Mouse (Mus musculus) heart, postnatal 25 days (tissue): ENCODE data around the gene Paics. TPM values are rescaled to one million over a fixed set of nuclear protein-coding genes. Genes with fewer than 3 reads are reported as not detected.
"Not testable (repeated sequence)": the region's sequence is repeated elsewhere in the genome, so short reads cannot be mapped to it uniquely, and the experiment has no call there.

Source experiments
- DNase-seq: peaks from one replicate; pipeline ENCODE4 v3.0.0; 2022; ENCODE audit warnings: low spot score
- intact Hi-C: fragments of 180-260 bp; cut with DNase I; formaldehyde crosslinking; loops from one replicate; pipeline ENCODE4 v1.15.1; 2025
- total RNA-seq, 2 experiments: library from RNA; stranded (reverse); gene quantifications; 2 replicates each; pipeline ENCODE4 v1.2.3; 2021

Gene Paics
- total RNA-seq = 100 to 1,000 TPM; 138 to 159 TPM

DNA sequence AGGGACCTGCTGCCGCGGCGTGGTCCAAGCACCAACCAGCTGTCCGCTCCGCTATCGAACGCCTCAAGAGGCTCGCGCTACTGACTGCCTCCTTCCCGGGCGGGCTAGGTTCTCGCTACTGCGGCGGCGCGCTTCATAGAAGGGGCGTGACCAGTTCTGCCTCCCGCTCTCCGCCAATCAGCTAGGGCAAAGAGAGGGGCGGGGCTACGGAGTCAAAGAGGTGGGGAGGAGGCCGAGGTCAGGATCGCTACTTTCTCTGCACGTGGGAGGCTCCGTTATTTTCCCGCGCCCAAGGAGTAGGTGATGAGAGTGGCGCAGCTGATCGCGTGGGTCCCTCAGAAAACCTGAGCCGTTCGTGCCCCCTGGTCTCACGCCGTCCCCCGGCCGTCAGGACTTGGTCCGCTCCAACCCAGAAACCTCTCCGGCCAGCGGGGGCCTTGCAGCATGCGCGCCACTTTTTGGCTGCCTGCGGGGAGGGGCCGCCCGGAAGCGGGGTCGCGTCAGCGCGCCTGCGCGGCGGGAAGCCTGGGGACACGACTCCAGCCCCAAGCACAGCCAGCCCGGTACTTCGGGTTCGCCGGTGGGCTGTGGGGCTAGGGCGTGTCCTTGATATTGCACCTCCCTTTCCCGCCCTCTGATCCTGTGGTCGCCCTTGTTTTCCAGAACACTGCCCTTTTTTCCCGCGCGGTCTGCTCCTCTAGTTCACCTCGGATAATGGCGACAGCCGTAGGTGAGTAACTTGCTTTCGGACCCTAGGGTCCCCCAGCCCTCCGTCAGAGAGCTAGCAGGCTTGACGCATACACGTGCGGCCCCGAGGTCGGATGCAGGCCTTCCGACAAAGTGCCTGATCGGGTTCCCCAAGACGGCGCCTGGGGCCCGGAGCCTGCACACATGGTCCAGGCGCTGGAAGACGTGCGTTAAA, at the start of gene Paics, which contains the start of gene Ppat:
Gene Paics, plus strand, starts transcription at position 202 of the 922 bp plus-strand sequence.
Gene Ppat, minus strand, starts transcription at position 473 of the 922 bp plus-strand sequence.
- intact Hi-C loops = loop anchor here (1.0 to 2.0 kb wide), 2 partner anchors 23 to 46 kb away; partner anchors contain the start of genes Aasdh and Srp72
- peak; percentile 97 for DNase-seq

DNA sequence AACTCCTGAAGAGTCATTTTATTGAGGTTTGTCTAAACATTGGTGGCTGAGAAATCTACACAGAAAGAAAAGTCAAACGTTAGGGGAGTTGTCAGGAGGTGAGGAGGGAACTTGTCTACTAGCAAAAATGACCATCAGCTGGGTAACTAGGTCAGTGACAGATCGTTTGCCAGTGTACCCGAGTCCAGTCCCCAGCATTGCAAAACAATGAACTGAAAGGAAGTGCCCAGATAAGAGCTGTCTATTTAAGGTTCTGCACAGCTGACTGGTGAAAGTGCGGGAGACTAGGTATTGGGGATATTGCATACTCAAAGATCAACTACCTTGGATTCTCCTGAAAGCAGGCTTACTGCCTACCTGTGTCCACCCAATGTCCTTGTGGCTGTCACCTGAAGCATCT, 49.0 kb upstream of the Paics start:
- intact Hi-C loops = no loop called here
- DNase-seq = no peak

DNA sequence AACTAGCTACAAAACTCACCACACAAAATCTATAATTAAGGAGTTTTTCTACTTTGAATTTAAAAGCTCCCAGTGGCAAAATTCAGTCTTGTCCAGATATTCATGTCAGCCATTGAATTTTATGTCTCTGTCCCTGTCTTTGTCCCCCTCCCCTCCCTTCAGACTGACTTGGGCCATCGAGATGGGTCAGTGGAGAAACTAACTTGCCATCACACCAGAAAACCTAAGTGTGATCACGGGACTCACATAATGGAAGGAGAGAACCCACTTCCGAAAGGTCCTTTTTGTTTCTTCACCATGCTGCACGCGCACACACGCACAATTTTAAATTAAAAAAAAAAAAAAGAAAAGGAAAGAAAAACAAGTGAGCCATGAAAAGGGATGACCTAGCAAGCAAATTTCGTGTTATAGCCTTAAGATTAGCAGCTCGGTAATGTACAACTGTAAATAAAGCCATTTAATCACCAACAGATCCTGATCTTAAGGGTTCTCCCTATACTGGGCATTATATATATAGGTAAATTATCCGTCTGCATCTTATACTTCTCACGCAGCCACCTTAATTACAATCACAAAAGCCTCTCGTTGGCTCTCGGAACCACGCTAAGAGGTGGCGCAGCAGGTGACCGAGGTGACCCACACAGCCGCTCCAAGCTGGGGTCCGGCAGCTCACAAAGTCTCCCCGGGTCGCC, 46.2 kb upstream of the Paics start:
- intact Hi-C loops = loop anchor here (1.0 to 5.0 kb wide), 2 partner anchors 46 to 67 kb away; partner anchors contain the start of genes Paics, Ppat and Srp72
- DNase-seq = no peak

DNA sequence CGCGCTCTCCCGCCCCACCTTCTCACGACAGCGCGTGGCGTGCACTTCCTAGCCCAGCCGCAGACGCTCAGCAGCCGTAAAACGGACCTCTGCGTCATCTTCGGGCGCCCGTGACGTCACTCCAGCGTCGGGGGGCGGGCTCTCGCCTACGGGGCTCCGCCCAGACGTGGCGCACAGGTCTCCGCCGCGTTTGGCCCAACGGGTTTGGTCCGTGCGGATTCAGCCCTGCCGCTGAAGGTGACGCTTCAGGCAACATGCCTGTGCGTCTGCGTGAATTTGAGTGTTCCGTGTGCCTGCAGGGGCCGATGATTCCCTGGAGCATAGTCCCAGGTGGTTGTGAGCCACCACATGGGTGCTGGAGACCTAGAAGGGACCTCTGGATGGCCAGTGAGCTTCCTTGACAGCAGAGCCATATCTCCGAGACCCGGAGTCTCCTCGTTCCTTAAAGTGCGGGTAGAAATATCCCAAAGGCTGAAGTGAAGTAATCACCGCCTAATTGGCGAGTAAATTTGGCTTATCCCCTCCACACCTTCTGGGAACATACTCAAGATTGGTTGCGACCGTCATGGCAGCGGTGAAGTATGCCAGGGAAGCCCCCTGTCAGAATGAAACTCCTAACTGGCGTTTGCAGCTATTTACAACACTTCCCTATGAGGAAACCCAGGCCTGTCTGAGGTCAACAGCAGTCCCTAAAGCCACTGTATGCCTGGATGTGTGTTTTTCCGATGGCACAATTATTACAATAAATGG, 45.5 kb upstream of the Paics start, which contains the start of gene Aasdh:
Gene Aasdh, minus strand, starts transcription at position 110 of the 750 bp plus-strand sequence.
- intact Hi-C loops = loop anchor here (1.0 to 5.0 kb wide), 2 partner anchors 46 to 67 kb away; partner anchors contain the start of genes Paics, Ppat and Srp72
- peak; percentile 84 for DNase-seq

DNA sequence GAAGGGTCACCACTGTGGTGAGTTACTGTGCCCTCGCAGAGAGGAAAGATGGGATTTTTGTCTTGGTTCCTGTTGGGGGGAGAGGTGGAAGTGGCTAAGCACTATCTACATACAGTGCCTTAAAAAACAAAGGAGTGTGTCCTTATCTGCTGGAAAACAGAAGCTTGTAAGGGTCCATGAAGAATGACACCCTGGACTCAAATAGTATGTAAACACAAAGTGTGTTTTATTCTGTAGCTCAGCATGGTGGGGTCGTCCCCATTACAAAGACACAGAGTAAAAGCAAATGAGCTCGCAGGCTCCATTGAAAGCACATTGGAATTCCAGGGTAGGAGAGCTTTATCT, 45.0 kb upstream of the Paics start:
- no peak for DNase-seq
- intact Hi-C loops = loop anchor here (5.0 kb wide), 1 partner anchor 66 kb away; the partner anchor contains the start of gene Srp72

DNA sequence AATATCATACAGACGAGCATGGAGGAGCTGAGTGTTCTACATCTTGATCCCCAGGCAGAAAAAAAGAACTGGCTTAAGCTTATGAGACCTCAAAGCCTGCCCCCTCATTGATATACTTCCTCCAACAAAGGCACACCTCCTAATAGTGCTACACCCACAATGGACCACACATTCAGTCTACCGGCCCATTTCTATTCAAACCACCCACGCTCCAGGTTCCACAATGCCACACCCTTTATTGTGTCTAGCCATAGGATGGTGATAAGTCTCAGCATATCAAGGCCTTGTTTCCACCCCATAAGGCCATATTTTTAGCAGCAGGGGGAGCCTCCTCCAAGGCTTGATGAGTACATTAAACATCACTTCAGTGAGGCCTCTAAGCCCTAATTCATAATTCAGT, 40.3 kb upstream of the Paics start:
- intact Hi-C loops = no loop called here
- DNase-seq = no peak

DNA sequence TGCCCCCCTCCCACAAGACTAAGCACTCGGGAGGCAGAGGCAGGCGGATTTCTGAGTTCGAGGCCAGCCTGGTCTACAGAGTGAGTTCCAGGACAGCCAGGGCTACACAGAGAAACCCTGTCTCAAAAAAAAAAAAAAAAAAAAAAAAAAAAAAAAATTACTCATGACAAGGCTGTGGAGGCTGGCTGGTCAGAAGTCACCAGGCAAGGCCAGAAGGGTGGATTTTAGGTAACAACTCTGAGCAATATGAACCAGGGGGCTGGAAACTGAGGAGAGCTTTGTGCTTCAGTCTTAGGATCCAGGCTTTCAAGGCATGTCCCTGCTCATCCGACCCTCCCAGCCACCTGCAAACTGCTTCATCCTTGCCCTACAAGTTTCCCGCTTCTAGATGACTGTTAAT, 38.6 kb upstream of the Paics start:
- DNase-seq, intact Hi-C loops: not testable (repeated sequence)

DNA sequence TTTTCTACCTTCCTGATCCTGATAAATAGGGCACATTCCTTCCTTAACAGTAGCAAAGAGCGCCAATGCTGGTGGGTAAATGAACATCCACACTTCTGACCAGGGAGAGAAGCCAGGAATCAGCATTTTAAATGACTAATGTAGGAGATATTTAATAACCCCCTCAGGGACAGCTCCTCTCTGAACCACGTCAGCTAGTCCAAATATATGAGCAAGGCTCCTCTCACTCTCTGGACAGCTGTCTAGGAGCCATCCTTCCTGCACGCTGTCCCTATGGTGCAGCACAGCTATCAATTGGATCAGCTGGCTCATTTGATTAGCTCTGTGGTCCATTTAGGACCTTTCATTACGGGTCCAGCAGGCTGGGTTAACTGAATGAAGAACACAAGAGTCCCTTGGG, 28.3 kb upstream of the Paics start:
- intact Hi-C loops = no loop called here
- no peak for DNase-seq

DNA sequence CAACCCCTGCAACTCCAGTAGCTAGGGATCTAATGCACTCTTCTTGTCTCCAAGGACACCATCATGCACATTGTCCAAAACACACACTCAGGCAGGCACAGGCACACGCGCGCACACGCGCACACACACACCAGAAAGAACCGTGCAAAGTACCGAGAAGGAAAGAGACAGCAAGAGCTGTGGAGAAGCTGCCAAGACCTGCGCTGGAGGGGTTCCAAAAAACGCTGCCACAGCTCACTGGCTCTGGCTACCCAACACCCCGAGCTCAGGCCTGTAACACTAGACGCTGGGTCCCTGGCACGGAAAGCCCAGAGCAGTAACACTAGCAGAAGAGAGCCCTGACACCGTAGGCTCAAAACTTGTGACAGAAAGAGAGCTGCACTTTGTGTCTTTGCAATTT, 27.7 kb upstream of the Paics start:
- peak; percentile 30 for DNase-seq
- intact Hi-C loops = no loop called here

DNA sequence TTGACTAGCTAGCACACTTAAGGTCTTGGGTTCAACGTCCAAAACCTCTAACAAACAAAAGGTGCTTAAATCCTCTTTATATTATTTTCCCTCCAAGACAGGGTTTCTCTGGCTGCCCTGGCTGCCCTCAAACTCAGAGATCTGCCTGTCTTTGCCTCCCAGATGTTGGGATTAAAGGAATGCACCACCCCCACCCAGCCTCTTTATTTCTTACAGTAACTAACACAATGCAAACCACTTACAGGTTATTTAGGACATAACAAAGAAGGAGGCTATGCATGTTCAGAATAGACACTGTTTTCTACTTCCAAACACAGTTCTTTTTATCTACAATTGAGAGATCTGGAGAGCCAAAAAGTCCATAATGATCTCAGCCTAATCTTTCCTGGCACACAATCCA, 26.8 kb upstream of the Paics start:
- intact Hi-C loops = loop anchor here (1.0 kb wide), 1 partner anchor 21 kb away; no protein-coding TSS in a partner anchor
- DNase-seq = no peak

DNA sequence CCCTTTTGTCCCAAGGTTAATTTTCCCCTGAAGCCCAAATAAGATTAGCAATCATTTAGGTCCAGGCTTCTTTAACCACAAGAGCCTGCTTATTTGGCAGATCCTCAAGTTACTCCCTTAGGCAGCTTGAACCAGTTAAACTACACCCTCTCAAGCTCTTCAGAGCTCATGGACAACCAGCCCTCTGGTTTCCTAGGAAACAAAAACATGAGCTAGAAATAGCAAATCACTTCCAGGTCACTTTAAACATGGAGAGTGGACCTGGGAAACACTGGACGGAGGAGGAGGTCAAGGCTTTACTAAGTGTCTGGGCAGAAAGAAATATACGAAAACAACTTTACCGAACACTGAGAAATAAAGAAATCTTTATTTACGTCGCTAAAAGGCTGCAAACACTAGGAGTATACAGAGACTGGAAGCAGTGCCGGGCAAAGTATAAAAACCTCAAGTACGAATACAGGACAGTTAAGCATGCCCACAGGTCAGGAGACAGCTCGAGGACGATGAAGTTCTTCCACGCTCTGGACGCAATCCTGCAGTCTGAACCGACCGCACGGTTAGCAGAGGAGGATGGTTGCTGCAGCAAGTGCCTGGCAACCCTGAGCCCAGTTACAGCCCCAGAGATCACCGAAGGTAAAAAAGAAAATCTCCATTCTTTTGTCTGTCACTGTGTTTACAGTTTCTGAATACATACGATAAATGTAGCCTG, 22.8 kb upstream of the Paics start:
- intact Hi-C loops = no loop called here
- no peak for DNase-seq

DNA sequence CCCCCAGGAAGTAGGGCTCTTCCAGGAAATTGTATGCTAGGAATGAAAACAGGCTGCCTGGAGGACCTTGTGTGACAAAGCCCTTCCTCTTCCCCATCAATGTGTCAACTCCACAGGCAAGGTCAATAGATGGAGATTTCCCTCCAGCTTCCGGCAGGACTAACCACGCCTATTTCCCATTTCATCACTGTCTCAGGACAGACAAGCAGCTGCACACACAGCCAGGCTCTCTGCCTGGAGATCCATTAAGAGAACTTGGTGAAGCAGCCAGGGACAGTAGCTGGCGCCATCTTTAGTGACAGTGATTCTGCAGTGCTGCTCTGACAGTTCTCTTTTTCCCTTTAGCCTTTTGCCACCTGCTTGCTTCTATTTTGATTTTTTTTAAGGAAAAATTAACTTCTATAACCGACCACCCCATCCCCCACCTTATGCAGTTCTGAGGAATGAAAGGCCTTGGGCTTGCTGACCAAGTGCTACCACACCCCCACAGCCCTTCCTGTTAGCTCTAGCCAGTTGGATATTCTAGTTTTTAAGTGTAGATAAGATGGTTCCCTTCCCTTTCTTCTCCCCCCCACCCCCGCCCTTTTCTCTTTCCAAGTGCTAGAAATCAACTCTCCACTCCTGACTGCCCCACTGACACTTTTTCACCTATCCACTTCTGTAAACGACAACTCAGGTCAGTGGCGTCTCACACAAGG, 21.8 kb upstream of the Paics start:
- DNase-seq = no peak
- intact Hi-C loops = no loop called here

DNA sequence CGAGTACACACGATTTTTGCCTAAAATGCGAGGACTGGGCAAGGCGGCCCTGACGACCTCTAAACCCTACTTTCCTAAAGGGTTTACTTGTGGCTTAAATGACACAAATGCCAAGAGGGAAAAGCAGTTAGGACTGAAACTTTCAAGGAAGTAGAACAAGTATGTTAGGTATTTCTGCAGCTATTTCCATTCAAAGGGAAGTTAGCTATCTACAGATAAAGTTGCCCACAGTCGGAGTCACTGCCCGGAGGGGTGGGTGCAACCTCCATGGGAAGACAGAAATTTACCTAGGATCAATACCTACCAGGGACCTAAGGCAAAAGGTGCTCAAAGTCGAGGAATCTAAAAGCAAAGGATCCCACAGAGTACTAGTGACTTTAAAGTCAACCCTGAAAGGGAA, 11.4 kb upstream of the Paics start:
- no peak for DNase-seq
- intact Hi-C loops = no loop called here

DNA sequence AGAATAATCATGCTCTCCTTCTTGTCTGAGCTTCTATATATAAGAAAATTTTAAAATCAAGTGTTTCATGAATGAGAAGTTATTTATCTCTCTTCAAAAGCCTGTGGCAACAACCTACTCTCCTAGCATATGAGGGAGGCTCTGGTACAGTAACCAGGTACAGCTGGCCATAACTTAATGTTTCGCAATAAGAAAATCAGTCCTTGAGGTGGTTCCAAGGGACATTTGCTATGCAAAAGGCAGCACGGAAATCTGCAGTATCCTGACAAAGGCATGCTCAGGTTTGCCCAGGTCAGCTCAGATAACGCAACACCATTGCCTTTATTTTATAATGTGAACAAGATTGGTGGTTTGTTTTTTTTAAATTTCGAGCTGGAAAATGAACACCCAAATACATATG, 9.1 kb upstream of the Paics start:
- intact Hi-C loops = no loop called here
- DNase-seq = no peak

DNA sequence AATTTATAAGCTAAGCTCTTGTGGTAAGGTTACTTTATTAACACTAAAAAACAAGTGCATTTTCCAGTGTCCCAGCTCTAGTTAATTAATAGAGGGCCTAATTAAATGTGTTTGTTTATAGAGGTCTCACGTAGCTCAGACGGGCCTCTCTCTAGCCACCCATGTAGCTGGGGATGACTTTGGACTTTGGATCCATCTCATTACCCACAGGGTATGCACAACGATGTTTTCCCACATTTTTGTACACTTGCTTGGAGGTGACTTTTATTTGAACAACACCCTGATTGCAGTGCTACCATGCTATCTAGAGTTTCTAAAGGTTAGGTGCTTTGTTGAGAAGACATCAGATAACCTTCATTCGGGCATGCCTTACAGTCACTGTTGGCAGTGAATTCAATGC, 8.6 kb upstream of the Paics start:
- DNase-seq = no peak
- intact Hi-C loops = no loop called here

DNA sequence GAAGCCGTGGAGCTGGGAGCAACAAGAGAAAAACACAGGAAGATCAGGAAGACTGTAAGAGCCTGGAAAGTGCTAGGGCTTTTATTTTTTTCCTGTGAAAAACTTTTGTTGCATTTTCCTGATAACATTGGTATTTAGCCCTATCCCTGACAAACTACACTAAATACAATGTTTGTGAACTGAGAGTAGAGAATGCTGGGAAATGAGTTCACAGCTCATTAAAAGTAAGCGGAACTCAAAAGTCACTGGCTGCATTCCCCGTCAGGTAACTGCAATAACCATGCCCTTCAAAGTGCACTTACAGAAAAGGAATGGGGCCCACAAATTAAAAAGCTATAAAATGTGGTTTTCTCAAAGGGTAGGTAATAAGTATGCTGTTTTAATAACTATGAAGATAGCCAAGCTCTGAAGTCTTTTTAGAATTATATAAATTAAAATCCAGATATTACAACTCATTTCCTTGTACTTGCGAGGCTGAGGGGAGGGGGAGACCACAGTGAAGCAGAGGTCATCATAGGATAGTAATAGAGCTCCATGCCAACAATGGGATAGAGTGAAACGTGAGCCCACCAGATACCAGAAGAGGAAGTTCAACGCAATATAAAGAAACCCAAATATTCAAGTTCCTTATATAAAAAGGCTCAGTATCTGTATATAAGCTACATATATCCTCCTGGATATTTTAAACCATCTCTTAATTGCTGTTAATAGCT, 6.0 kb upstream of the Paics start:
- intact Hi-C loops = loop anchor here (1.0 kb wide), 1 partner anchor 21 kb away; no protein-coding TSS in a partner anchor
- DNase-seq = no peak

DNA sequence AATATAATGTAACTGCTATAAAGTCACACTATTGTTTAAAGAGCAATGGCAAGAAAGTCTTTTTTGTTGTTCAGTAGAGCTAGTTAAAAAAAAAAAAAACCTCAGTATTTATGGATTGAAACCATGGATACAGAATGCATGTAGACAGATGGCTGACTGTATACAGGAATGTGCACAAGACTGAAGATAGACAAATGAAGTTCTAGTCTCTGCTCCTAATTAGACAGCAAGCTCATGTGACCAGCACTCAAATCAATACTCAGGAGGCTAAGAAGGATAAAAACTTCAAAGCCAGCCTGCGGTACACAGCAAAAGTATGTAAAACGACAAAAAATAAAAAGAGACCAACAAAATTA, 5.5 kb upstream of the Paics start:
- no peak for DNase-seq
- intact Hi-C loops = loop anchor here (1.0 kb wide), 1 partner anchor 21 kb away; no protein-coding TSS in a partner anchor

DNA sequence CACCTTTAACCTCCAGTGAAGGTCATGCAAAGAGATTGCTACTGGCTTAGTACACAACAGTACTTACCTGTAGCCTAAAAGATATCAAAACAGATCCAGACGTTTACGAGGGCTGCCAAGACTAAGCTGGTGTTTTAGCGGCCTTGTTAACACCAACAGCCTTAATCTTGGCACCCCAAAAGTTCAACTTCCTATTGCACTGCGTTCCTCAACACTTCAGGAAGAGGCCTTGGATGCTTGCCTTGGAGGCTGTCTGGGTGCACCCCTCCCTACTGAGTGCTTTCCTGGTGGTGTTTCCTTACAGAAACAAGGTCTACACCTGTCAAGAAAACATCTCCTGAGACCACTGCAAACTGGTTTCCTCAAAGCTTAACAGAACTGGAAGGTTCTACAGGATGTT, 4.0 kb upstream of the Paics start:
- intact Hi-C loops = no loop called here
- no peak for DNase-seq
